Mouse (Mus musculus) CD4-positive helper T cell, adult 2 months (primary cell): ENCODE results near the gene Gm21258.
"Not testable (repeated sequence)": the region's sequence is repeated elsewhere in the genome, so short reads cannot be mapped to it uniquely, and the experiment has no call there.

Source experiments
- DNase-seq: peaks from one replicate; pipeline ENCODE4 v3.0.0-alpha.2; 2012; ENCODE audit warnings: low read depth, missing footprints, low spot score

The Gm21258 gene

GRCm38 (mm10) chrY:52779740-52780139, at the start of gene Gm21258:
Gene Gm21258, plus strand, starts transcription at chrY:52780040.
- DNase-seq, result not testable (repeated sequence)
